Comparison of ENCODE assay signal across 8 mouse cellular contexts in genomic region chr12:54489675-54490074, GRCm38 (mm10).
DNase-seq lines count a peak whose midpoint lies in the region; ATAC-seq lines count a peak whose summit lies in the region.

No protein-coding gene starts in this region.

- H3K36me3 ChIP-seq in hindbrain, embryonic 12.5 days: no peaks in the 10 kb centered on the region

- no peak overlapping the region for H3K27ac ChIP-seq in hindbrain, embryonic 12.5 days

- peaks cover 7% of the 10 kb centered on the region for H3K27me3 ChIP-seq in hindbrain, embryonic 12.5 days

- no peak overlapping the region for H3K9ac ChIP-seq in hindbrain, embryonic 12.5 days

- no peak overlapping the region for H3K4me3 ChIP-seq in hindbrain, embryonic 12.5 days

- no peaks in the 10 kb centered on the region for H3K9me3 ChIP-seq in hindbrain, embryonic 12.5 days (replicated peaks)

- H3K4me1 ChIP-seq in hindbrain, embryonic 12.5 days: peaks cover 3% of the 10 kb centered on the region; the same call in 1 of the 2 replicates

- DNase-seq in NIH3T3 (ENCODE audit: low read depth): peak; percentile 76
- peak; percentile 19 for DNase-seq in cerebellum, adult 9-11 months
- peak; percentile 36 to 74 for DNase-seq in frontal cortex, postnatal 14 days (ENCODE audit: low spot score in 2 of 2)
- DNase-seq in layer of hippocampus, adult 9-11 months: peak; percentile 55
- peak; percentile 77 for DNase-seq in lung, postnatal 14 days
- DNase-seq in right cerebral cortex, adult 18-20 months: peak; percentile 62
- peak; percentile 37 to 72 for DNase-seq in urinary bladder, postnatal 4 days (ENCODE audit: low spot score in 2 of 2)

- 5% methylated on average over 8 of the region's 8 CpGs for WGBS in hindbrain, embryonic 12.5 days

- no peak overlapping the region for H3K4me2 ChIP-seq in hindbrain, embryonic 12.5 days (replicated peaks)

- ATAC-seq in hindbrain, embryonic 12.5 days (ENCODE audit: low FRiP score): 0 out of 2 replicates have a peak, but pooled peaks have one; percentile 38

Comparison
In these comparisons a context has a peak if more than half of its experiments do, and no peak if none do; other contexts are left out.
1. DNase-seq: peak in every context shown above with its lines; median percentile 77 in lung, postnatal 14 days; 76 in NIH3T3; 62 in right cerebral cortex, adult 18-20 months; 55 in frontal cortex, postnatal 14 days; 55 in layer of hippocampus, adult 9-11 months; 54 in urinary bladder, postnatal 4 days; 19 in cerebellum, adult 9-11 months.